Mouse (Mus musculus) frontal cortex, postnatal 14 days (tissue): ENCODE results near the gene Smim20.

ENCODE experiments used
- DNase-seq, 2 experiments: peaks; one replicate each; pipeline ENCODE4 v3.0.0; 2022; ENCODE audit warnings: low spot score in 2 of 2

Smim20 gene

DNA sequence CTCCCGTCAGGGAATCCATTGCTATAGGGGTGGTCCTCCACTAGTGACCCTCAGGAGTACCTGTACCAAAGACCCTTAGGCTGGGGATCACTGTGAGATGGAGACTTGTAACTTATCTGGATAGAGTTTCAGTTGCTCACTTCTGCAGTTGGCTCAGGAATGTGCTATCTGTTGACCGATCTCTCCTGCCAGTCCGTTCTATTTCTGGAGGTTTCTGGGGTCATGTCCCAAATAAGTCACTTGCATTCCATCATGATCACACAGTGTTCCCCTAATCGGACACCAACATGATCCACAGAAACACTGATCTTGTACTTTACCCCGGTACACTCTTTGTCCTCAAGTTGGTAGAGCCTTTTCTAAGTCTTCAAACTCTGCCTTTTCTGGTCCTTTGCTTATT is 40.6 kb downstream of the Smim20 start:
- DNase-seq = no peak

DNA sequence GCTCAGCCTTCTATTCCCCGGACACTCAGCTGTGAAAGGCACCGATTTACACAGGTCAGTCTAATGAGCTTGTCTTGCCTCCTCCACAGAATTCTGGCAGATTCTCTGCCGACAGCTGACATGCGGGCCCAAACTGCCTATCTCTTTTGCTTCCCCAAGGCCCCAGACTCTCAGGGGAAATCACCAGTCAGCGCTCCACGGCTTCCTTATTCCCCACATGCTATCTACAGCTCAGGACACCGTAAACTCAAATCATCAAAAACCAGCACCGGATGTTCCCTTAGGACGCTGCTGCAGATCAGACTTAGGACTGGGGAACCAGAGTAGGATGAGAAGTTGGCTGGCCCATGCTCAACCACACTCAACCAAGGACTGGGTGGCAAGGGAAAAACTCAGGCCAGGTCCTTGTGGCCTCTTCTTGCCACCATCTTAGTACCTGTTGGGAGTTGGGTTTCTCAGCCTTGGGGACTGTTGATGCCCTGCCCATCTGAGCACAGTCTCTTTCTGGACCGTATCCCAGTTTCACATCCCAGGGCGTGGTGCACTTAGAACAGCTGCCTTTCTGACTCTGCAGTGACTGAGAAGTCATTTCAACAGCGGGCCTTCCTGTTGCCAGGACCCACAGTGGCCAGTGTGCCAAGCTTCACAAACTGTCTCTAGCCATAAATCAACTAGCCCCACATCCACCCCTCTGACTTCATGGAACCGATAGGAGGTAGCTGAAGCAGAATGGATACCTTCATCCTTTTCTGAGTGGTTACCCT is 47.7 kb downstream of the Smim20 start:
- no peak for DNase-seq

DNA sequence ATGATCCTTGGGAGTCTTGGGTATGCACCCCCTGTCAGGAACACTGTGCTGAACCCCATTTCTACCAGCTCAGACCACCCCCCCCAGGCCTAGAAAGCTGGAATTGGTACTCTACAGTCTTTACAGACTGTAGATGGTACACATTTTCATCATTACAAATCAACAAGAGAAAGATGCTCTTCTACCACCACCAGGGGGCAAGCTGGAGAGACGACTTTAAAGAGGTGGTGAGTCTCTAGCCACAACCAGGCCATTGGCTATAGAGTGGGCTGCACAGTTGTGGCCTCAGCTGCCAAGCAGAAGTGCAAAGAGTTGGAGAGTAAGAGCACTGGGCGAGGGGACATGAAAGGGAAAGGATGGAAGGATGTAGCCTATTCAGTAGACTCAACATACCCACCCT is 48.9 kb downstream of the Smim20 start:
- no peak for DNase-seq

DNA sequence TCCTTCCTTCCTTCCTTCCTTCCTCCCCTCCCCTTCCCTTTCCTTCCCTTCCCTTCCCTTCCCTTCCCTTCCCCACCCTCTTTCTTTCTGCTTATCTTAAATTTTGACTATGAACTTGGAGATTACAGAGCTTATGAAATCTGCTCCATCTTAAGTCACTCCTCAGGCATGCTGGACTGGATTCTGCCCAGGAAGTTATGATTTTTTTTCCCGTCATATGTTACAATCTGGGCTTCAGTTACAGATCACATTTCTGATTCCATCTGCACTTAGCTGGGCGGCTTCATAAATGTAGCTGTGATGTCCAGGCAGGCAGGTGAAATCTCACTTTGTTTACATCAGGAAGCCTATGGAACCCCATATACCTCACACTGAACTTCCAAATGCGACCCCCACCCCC is 50.5 kb downstream of the Smim20 start:
- DNase-seq = no peak

DNA sequence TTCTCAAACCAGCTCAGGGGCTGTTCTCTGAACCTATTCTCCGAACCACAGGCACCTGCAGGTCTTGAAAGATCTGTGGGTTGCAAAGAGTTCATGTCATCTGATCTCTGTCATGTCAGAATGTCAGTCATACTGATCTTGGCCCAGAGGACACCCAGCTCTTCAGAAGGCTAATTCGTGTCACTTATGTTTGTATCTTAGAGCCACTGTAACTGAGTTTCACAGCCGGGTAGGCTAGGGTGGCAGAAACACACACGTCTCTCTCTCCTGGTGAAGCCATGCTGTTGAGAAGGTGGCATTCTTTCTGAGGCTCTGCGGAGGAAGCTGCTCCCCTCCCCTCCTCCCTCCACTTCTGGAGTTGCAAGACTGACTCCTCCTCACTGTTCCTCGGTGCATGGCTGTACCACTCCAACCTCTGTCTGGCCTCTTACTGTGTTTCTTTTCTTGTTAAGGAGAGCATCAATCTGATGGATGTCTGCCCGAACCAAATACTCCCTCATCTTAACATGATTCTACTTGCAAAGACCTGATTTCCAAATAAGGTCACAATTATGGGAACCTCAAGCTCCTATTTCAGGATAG is 51.1 kb downstream of the Smim20 start:
- no peak for DNase-seq

GRCm38 (mm10) chr5:53320331-53320730 is 53.4 kb downstream of the Smim20 start:
- DNase-seq = no peak

DNA sequence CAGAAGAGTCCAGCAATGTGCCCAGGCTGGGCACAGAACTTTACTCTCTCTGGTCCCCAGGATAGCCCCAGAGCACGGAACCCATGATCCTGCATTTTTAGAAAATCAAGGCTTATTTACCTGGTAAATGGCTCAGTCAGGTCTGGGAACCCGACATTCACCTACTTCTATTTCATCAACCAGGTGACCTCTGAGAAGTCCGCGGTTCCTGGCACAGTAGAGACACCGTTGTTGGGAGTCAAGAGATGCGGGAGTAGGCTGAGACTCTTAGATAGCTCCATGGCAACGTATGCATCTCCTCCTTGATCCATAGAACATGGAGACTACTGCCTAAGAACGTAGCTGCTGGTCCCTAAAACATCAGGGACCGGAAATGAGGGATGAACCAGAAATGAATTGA is 55.0 kb downstream of the Smim20 start:
- no peak for DNase-seq

DNA sequence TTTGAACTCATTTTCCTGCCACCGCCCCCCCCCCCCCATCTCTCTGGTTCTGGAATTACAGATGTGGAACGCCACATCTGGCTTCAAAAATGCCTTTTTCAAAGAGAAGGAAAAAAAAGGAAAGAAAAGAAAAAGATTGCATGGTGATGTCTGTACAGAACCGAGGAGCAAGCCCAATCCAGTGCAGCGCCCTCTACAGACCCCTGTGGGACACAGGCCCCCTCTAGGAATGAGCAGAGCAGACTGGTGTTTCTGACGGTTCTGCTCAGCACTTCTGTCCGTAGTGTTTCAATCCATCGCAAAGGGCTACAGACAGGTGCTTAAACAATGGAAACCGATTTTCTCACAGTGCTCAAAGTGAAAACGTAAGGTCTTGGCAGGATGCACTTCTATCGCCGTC is 55.6 kb downstream of the Smim20 start:
- DNase-seq = no peak

- no peak for DNase-seq
Measured at GRCm38 (mm10) chr5:53323121-53323520, 56.2 kb downstream of the Smim20 start.

- DNase-seq = no peak
Measured at GRCm38 (mm10) chr5:53324256-53324655, 57.4 kb downstream of the Smim20 start.

- DNase-seq = no peak
Measured at GRCm38 (mm10) chr5:53324791-53325190, 57.9 kb downstream of the Smim20 start.

DNA sequence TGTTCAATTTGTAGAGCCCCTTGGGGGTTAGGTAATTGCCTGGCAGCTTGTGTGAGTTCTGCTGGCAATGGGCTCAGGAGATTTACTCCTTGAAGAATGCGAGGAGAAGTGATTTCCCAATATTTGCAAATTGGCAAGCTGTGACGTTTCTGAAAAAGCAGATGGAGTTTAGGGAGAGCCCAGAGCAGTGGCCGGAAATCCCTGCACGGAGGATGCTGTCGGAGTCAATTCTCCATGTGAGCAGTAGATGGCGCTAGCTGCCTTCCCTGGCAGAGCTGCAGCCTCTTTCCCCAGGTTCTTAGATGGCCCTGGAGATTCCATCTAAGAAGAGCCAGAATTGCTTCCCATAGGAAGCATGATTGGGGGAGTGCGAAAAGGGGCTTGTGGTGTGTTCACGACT is 59.1 kb downstream of the Smim20 start:
- peak; percentile 53 to 70 for DNase-seq

DNA sequence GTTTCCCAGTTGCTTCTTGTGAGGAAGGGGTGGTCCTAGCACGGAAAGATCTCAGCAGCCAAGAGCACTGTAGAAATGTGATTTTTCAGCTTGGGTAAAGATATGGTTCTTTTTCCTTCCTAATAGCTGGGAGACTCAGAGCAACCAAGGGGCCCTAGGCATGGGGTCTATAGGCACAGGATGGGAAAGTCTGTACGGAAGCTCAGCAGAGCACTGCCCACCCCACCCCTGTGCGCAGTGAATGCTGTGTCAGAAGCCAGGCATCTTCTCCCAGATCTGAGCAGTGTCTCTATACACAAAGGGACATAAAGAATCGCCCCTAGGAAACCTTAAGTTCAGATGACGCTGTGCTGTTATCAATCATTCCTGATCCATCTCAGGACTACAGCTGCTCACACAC is 59.6 kb downstream of the Smim20 start:
- DNase-seq = no peak
